Mouse (Mus musculus) ES-E14 (cell line): ENCODE results near the gene Tmem132b.

ENCODE experiments used
- CHD2 ChIP-seq: IDR thresholded peaks from 2 replicates; pipeline ENCODE4 v1.6.1; 2014; ENCODE audit warnings: mild to moderate bottlenecking, low read depth, low read length, inconsistent platforms
- HCFC1 ChIP-seq: IDR thresholded peaks from 2 replicates; pipeline ENCODE4 v1.6.1; 2012; ENCODE audit warnings: low read length, inconsistent platforms, borderline replicate concordance; ENCODE audit not compliant: insufficient read depth
- MAFK ChIP-seq: IDR thresholded peaks from 2 replicates; pipeline ENCODE4 v1.6.1; 2014; ENCODE audit warnings: mild to moderate bottlenecking, low read depth, low read length, inconsistent platforms; ENCODE audit not compliant: insufficient read depth
- ZC3H11A ChIP-seq: IDR thresholded peaks from 2 replicates; pipeline ENCODE4 v1.6.1; 2012; ENCODE audit warnings: low read depth, mild to moderate bottlenecking, inconsistent platforms, low read length, borderline replicate concordance
- ZNF384 ChIP-seq: IDR thresholded peaks from 2 replicates; pipeline ENCODE4 v1.6.1; 2012; ENCODE audit warnings: low read depth, low read length, inconsistent platforms

DNA sequence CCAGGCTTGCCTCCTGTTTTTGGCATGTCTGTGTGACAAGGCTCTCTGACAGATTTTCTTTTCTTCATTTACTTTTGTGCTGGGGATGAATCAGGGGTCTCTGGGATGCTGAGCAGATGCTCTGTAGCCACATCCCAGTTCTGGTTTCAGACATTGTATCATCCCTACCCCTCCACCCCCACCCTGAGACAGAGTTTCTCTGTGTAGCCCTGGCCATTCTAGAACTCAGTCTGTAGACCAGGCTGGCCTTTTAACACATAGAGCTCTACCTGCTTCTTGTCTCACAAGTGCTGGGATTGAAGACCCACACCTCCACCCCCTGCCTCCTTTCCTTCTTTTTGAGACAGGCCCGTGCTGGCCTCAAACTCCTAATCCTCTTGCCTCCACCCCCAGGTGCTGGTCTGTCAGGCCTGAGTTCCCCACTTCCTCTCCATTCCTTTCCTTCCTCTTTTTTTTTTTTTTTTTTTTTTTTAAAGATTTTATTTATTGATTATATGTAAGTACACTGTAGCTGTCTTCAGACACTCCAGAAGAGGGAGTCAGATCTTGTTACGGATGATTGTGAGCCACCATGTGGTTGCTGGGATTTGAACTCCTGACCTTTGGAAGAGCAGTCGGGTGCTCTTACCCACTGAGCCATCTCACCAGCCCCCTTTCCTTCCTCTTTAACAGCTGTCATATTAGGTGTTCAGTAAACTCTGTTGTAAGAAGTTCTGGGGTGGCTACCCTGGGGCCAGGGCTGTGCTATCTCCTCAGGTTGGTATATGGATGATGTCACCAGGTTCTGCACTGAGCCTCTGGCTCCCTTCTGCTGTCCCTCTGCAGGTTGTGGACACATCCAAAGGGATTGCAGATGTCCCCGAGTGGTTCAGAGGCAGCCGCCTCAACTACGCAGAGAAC is 47.6 kb upstream of the Tmem132b start:
- TF ChIP-seq ZNF384, result no peak
- TF ChIP-seq CHD2, result no peak
- no peak for TF ChIP-seq MAFK
- no peak for TF ChIP-seq ZC3H11A
- no peak for TF ChIP-seq HCFC1
